Mouse (Mus musculus) granulocyte monocyte progenitor cell, adult 5-6 weeks (primary cell): ENCODE measurements around the gene Tmed1. TPM values are rescaled to one million over a fixed set of nuclear protein-coding genes. Genes with fewer than 3 reads are reported as not detected.
"Not testable (repeated sequence)": the region's sequence is repeated elsewhere in the genome, so short reads cannot be mapped to it uniquely, and the experiment has no call there.

Experiments
- ATAC-seq: replicated peaks from 2 replicates; pipeline ENCODE4 v1.8.0; 2016; ENCODE audit warnings: mild to moderate bottlenecking, moderate TSS enrichment, inconsistent platforms; ENCODE audit not compliant: poor library complexity, severe bottlenecking
- total RNA-seq, 2 experiments: library from RNA; stranded (forward) in 1 of 2; stranded (reverse) in 1 of 2; fragments of 200-712, 200-1000 nt in 1 of 2; fragments of >200 nt in 1 of 2; fragmentation: Nextera tagmentation in 1 of 2; gene quantifications; 2 replicates each; pipeline ENCODE4 v1.2.3; 2014 to 2017

The Tmed1 gene
- total RNA-seq, 2 experiments from 2014 or later, result 8.4 to 17.4 TPM

DNA sequence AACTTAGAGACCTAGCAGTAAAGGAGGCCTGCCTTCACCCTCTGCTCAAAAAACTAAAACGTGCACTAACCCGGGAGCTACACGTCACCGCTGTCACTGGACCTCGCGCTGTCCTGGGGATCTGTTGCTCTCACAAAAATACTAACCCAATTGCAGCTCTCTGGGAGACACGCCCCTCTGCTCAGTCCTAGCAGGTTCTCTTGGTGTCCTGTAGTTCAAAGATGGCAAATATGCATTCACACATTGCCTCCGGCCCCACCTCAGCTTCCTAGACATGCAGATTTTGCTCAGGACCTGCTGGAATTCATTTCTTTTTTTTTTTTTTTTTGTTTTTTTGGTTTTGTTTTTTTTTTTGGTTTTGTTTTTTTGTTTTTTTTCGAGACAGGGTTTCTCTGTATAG, 19.4 kb downstream of the Tmed1 start:
- ATAC-seq, result no peak

DNA sequence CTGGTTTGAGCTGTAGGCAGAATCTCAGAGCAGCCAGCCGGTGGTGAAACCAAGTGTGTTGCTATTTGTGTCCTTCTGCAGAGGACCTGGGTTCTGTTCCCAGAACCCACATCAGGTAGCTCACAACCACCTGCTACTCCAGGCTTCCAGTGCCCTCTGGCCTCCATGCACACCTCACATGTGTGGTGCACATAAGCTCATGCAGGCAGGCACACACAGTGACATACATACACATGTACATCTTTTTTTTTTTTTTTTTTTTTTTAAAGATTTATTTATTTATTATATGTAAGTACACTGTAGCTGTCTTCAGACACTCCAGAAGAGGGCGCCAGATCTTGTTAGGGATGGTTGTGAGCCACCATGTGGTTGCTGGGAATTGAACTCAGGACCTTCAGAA, 21.8 kb downstream of the Tmed1 start:
- not testable (repeated sequence) for ATAC-seq

DNA sequence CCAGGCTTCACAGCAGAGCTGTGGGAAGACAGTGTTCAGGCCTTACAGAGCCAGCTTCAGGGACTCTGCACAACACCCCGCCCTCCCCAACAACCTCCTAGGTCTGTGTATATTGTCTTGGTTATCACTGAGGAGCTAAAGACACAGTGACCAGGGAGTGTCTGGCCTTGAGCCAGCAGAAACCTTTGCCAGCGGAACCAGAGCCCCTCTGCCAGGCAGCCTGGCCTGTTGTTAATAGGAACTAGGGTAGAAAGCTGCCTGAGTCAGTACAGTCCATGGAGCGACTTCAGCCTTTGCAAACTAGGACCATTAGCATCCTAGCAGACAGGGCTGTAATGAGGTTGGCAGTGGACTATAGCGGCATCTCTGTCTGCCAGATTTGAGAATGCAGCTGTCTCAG, 26.0 kb downstream of the Tmed1 start:
- ATAC-seq, result no peak

DNA sequence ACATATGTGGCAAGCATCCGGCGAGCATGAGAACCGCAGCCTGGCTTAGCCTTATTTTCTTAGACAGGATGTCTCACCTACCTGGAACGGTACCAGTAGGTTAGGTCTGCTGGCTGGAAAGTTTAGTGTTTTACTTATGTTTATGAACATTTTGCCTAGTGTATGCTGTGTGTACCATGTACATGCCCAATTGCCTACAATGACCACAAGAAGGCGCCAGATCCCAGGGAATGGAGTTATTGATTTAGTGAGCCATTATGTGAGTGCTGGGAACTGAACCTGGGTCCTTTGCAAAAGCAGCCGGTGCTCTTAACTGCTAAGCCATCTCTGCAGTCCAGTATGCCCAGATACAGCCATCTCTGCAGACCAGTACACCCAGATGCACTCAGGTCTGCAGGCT, 32.3 kb downstream of the Tmed1 start:
- ATAC-seq, result no peak; the same call in 1 of the 2 replicates

DNA sequence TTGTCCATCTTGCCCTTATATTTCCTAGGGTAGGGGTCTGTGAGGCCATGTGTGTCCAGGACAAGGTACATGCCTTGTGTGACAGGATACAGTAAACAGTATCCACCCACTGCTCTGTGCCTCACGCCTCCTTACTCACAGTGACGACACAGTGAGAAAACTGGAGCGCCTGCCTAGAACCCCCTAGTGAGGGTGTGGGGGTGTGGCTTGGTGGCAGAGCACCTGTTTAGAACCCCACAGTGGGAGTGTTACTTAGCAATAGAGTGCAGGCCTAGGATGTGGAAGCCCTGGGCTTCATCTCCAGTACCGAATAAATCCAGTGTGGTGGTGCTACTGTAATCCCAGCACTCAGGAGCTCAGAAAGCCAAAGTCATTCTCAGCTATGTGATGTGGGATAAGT, 37.1 kb downstream of the Tmed1 start:
- ATAC-seq, result no peak

DNA sequence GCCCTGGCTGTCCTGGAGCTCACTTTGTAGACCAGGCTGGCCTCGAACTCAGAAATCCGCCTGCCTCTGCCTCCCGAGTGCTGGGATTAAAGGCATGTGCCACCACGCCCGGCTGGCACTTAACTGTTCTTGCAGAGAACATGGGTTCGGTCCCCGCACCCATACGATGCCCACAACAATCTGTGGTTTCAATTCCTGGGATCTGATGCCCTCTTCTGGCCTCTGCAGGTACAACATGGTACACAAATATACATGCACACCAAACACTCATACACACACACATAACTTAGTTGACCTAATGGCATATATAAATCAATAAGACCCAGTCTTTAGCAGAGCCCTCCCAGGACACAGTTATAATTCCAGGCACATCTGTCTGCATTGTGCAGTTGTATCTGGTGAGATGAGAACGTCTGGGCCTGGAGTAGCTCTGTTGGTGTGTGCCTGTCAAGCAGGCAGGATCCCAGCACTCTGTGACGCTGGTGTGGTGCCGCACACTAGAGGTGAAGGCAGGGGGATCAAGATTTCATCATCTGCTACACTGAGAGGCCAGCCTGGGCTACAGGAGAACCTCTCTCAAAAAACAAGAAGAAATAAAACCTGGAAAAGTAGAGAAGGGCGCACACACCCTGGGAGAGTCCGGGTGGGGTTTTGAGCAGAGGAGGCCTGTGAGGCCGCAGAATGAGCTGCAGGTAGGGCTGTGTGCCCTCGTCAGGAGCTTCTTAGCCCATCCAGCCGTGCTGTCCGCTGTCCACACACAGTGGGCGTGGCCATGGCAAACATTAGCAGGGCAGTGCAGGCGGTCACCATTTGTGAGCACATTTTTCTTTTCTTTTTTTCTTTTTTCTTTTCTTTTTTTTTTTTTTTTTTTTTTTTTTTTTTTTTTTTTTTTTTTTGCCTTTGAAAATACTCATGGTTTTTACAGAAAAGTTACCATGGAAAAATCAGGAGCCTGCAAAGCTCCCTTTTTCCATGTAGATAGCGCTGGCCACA, 40.7 kb downstream of the Tmed1 start:
- peak; percentile 79 for ATAC-seq

DNA sequence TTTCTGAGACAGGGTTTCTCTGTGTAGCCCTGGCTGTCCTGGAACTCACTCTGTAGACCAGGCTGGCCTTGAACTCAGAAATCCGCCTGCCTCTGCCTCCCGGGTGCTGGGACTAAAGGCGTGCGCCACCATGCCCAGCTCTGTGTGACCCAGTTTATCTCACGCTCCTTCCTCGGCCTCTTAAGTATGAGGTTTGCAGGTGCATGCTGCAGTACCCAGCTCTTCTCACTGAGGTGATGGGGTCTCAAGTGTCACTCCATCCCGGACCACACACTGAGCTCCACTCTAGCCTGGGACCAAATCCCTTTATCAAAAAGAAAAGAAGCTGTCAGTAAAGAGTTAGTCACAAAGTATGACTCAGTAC, 45.5 kb downstream of the Tmed1 start:
- ATAC-seq, result not testable (repeated sequence)

DNA sequence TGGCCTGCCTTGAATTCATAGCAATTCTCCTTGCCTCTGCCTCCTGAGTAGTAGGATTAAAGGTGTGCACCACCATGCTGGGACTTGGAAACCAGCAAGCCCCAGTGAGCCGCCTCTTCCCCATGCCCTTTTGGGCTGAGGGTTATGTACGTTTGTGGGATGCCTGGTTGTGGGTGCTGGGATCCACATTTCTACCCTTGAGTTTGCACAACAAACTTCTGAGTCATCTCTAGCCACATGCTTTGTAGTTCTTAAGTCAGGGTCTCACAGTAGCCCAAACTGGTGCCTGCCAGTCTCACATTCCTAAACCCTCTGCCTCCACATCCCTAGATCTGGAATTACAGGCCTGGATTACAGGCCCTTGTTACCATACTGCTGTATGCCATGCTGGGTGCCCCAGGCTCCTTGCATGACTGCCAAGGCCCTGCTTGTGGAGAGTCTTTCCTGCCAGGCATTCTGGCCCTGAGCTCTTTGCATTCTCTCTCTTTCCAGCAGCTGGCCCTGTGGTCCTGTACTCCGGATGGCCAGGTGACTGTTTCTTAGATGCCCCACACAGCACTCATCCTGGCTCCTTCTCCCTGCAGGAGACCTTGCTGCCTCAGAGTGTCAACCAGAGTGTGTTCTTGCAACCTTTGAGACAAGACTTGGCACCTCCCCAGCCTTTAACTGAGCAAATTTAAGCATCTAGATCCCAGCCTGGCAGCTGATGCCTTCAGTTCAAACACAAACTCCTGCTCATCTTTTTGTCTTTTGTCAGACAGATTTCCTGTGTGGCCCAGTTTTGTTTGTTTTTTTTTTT, 46.1 kb downstream of the Tmed1 start:
- ATAC-seq, result peak; percentile 77

DNA sequence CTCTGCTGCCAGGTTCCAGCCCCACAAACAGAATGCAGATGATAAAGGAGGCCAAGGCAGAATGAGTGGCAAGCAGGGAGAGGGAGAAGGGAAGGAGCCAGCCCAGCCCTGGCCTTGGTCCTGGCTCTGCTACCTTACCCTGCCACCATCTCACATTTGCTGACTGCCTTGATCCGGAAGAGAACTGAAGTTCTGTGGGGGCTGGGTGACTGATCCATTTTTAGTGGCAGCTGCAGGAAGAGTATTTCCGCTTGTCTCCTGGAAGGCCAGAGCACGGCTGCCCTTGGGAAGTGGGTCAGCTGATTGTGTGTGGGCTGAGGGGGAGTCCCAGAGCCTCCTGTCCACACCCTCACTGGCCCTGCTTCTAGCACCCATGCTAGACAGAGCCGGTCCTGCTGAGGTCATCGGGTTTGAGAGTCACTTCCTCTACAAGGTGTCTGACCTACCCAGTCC, 46.9 kb downstream of the Tmed1 start:
- peak; percentile 86 for ATAC-seq

DNA sequence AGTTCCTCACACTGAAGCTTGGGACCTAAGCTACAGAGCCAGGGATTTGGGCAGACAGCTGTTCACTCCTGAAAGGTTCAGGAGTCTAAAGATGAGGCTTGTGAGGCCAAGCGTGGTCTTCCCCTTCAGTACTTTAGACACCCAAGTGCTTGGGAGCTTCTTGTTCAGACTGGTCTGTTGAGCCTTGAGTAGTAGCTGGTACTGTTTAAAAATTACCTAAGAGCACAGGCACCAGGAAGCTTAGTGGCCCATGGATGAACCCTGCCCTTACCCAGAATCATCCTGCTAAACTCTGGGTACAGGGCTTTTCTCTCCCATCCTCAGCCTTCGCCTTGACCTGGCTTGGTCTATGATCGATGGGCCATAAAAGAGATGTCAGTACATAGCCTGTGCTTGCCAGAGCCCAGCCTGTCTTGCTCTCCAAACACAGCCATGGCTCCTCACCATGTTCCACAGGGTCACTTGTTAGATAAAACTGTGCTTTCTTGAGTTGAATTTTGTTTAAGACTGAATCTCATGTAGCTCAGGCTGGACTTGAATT, 49.6 kb downstream of the Tmed1 start:
- ATAC-seq, result no peak

DNA sequence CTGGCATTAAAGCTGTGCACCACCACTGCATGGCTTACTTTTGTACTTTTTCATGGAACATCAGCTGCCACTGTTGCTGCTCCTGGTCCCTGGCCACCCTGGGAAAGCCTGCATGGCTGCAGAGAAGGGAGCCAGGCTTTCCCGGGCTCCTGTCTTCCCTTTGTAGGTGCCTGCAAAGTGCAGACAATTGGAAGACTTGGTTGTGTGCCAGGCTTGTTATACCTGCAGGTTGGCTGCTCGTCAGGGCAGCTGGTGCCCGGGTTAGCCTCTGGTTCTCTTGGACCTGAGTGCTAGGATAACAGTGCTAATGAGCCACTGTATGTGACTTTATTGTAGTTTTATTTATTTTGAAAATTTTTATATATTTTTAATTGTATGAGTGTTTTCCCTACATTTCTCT, 51.2 kb downstream of the Tmed1 start:
- no peak for ATAC-seq

Other genes starting within 250 kb of the Tmed1 start
- gene Atg4d, start 245.0 kb downstream of the Tmed1 start, total RNA-seq (2014; fragmentation: Nextera tagmentation), result 6.4 and 8.9 TPM in 2 replicates
- 5.5 and 5.9 TPM in 2 replicates for gene Atg4d, start 245.0 kb downstream of the Tmed1 start, total RNA-seq (2017)
- gene Kri1, start 222.3 kb downstream of the Tmed1 start, total RNA-seq (2014; fragmentation: Nextera tagmentation), result 50.9 and 56.3 TPM in 2 replicates
- gene Kri1, start 222.3 kb downstream of the Tmed1 start, total RNA-seq (2017), result 59.5 and 86.0 TPM in 2 replicates
- gene Cdkn2d, start 218.8 kb downstream of the Tmed1 start, total RNA-seq (2014; fragmentation: Nextera tagmentation), result 11.0 and 12.9 TPM in 2 replicates
- gene Cdkn2d, start 218.8 kb downstream of the Tmed1 start, total RNA-seq (2017), result 15.4 and 16.7 TPM in 2 replicates
- 2.5 and 5.4 TPM in 2 replicates for gene Ap1m2, start 197.9 kb downstream of the Tmed1 start, total RNA-seq (2014; fragmentation: Nextera tagmentation)
- gene Ap1m2, start 197.9 kb downstream of the Tmed1 start, total RNA-seq (2017), result 0.10 and 0.43 TPM in 2 replicates
- 117 and 134 TPM in 2 replicates for gene Slc44a2, start 189.6 kb downstream of the Tmed1 start, total RNA-seq (2014; fragmentation: Nextera tagmentation)
- gene Slc44a2, start 189.6 kb downstream of the Tmed1 start, total RNA-seq (2017), result 83.5 and 89.1 TPM in 2 replicates
- gene Ilf3, start 142.4 kb downstream of the Tmed1 start, total RNA-seq (2014; fragmentation: Nextera tagmentation), result 82.0 and 84.2 TPM in 2 replicates
- 73.4 and 104 TPM in 2 replicates for gene Ilf3, start 142.4 kb downstream of the Tmed1 start, total RNA-seq (2017)
- gene Qtrt1, start 98.4 kb downstream of the Tmed1 start, total RNA-seq (2014; fragmentation: Nextera tagmentation), result 40.4 and 45.7 TPM in 2 replicates
- 21.2 and 34.9 TPM in 2 replicates for gene Qtrt1, start 98.4 kb downstream of the Tmed1 start, total RNA-seq (2017)
- 76.9 and 91.2 TPM in 2 replicates for gene Dnm2, start 85.3 kb downstream of the Tmed1 start, total RNA-seq (2014; fragmentation: Nextera tagmentation)
- gene Dnm2, start 85.3 kb downstream of the Tmed1 start, total RNA-seq (2017), result 87.7 and 113 TPM in 2 replicates
- gene AB124611, start 15.9 kb upstream of the Tmed1 start, total RNA-seq (2014; fragmentation: Nextera tagmentation), result 17.1 and 27.3 TPM in 2 replicates
- 20.5 and 24.1 TPM in 2 replicates for gene AB124611, start 15.9 kb upstream of the Tmed1 start, total RNA-seq (2017)
- 65.9 and 81.6 TPM in 2 replicates for gene Carm1, start 36.6 kb upstream of the Tmed1 start, total RNA-seq (2014; fragmentation: Nextera tagmentation)
- 17.0 and 27.3 TPM in 2 replicates for gene Carm1, start 36.6 kb upstream of the Tmed1 start, total RNA-seq (2017)
- gene Timm29, start 82.5 kb upstream of the Tmed1 start, total RNA-seq (2014; fragmentation: Nextera tagmentation), result 37.5 and 39.9 TPM in 2 replicates
- gene Timm29, start 82.5 kb upstream of the Tmed1 start, total RNA-seq (2017), result 51.6 and 59.1 TPM in 2 replicates
- 16.2 and 19.9 TPM in 2 replicates for gene Yipf2, start 82.6 kb upstream of the Tmed1 start, total RNA-seq (2014; fragmentation: Nextera tagmentation)
- gene Yipf2, start 82.6 kb upstream of the Tmed1 start, total RNA-seq (2017), result 12.2 and 18.2 TPM in 2 replicates
- gene Smarca4, start 105.9 kb upstream of the Tmed1 start, total RNA-seq (2014; fragmentation: Nextera tagmentation), result 60.6 and 67.8 TPM in 2 replicates
- gene Smarca4, start 105.9 kb upstream of the Tmed1 start, total RNA-seq (2017), result 58.6 and 60.7 TPM in 2 replicates
- gene Ldlr, start 213.2 kb upstream of the Tmed1 start, total RNA-seq (2014; fragmentation: Nextera tagmentation), result 8.9 and 9.0 TPM in 2 replicates
- 13.1 and 15.5 TPM in 2 replicates for gene Ldlr, start 213.2 kb upstream of the Tmed1 start, total RNA-seq (2017)